Mouse (Mus musculus): ENCODE data around the gene Gm45713.
"Not testable (repeated sequence)": the region's sequence is repeated elsewhere in the genome, so short reads cannot be mapped to it uniquely, and the experiment has no call there.

The Gm45713 gene

GRCm38 (mm10) chr7:45098541-45099240 is 37.3 kb downstream of the Gm45713 start:
- DNase-seq (ENCODE audit: inconsistent ontology term): no peak

GRCm38 (mm10) chr7:45097479-45097878 is 38.6 kb downstream of the Gm45713 start:
- no peak for DNase-seq (ENCODE audit: inconsistent ontology term)

GRCm38 (mm10) chr7:45095965-45096364 is 40.1 kb downstream of the Gm45713 start:
- not testable (repeated sequence) for DNase-seq (ENCODE audit: inconsistent ontology term)

- no peak for DNase-seq (ENCODE audit: inconsistent ontology term)
Observed at GRCm38 (mm10) chr7:45095367-45095766, 40.7 kb downstream of the Gm45713 start.

GRCm38 (mm10) chr7:45094121-45094520 is 41.9 kb downstream of the Gm45713 start:
- DNase-seq (ENCODE audit: inconsistent ontology term): no peak

GRCm38 (mm10) chr7:45093516-45093905 is 42.5 kb downstream of the Gm45713 start:
- no peak for DNase-seq (ENCODE audit: inconsistent ontology term)

GRCm38 (mm10) chr7:45092828-45093515 is 43.1 kb downstream of the Gm45713 start:
- DNase-seq (ENCODE audit: inconsistent ontology term): no peak

GRCm38 (mm10) chr7:45092048-45092447 is 44.0 kb downstream of the Gm45713 start, which contains the start of gene Rcn3:
Gene Rcn3 (minus strand): TSS chr7:45092221.
- peak; percentile 90 for DNase-seq (ENCODE audit: inconsistent ontology term)

- DNase-seq (ENCODE audit: inconsistent ontology term): peak; percentile 75
Observed at GRCm38 (mm10) chr7:45091001-45091990, 44.7 kb downstream of the Gm45713 start.

- DNase-seq (ENCODE audit: inconsistent ontology term): no peak
Observed at GRCm38 (mm10) chr7:45090251-45090977, 45.6 kb downstream of the Gm45713 start.

GRCm38 (mm10) chr7:45088597-45088996 is 47.4 kb downstream of the Gm45713 start:
- no peak for DNase-seq (ENCODE audit: inconsistent ontology term)

GRCm38 (mm10) chr7:45086084-45086483 is 49.9 kb downstream of the Gm45713 start:
- DNase-seq (ENCODE audit: inconsistent ontology term): no peak

- DNase-seq (ENCODE audit: inconsistent ontology term): no peak
Observed at GRCm38 (mm10) chr7:45083300-45083890, 52.6 kb downstream of the Gm45713 start.

- DNase-seq (ENCODE audit: inconsistent ontology term): no peak
Observed at GRCm38 (mm10) chr7:45082401-45083299, 53.4 kb downstream of the Gm45713 start.

GRCm38 (mm10) chr7:45081016-45081415 is 55.0 kb downstream of the Gm45713 start:
- DNase-seq (ENCODE audit: inconsistent ontology term): no peak

GRCm38 (mm10) chr7:45079856-45080255 is 56.2 kb downstream of the Gm45713 start:
- peak; percentile 87 for DNase-seq (ENCODE audit: inconsistent ontology term)

- DNase-seq (ENCODE audit: inconsistent ontology term): peak; percentile 30
Observed at GRCm38 (mm10) chr7:45078513-45078912, 57.5 kb downstream of the Gm45713 start.

- DNase-seq (ENCODE audit: inconsistent ontology term): no peak
Observed at GRCm38 (mm10) chr7:45077829-45078228, 58.2 kb downstream of the Gm45713 start.

- no peak for DNase-seq (ENCODE audit: inconsistent ontology term)
Observed at GRCm38 (mm10) chr7:45077322-45077721, 58.7 kb downstream of the Gm45713 start.

- no peak for DNase-seq (ENCODE audit: inconsistent ontology term)
Observed at GRCm38 (mm10) chr7:45076501-45076900, 59.5 kb downstream of the Gm45713 start.
